Mouse (Mus musculus): Measurements from ENCODE around the gene Znrd1as.
A peak's percentile ranks its signal among the peaks of the same experiment; 100 is the strongest.

Znrd1as gene

GRCm38 (mm10) chr17:36997033-36997735 lies 38.8 kb downstream of the Znrd1as start:
- peak; percentile 52 for DNase-seq

- no peak for DNase-seq
Observed at GRCm38 (mm10) chr17:36998477-36998876, 40.1 kb downstream of the Znrd1as start.

GRCm38 (mm10) chr17:37000863-37001262 lies 42.5 kb downstream of the Znrd1as start, which contains the start of gene Zfp57:
Gene Zfp57 (plus strand): TSS chr17:37001163.
- DNase-seq, result no peak

- peak; percentile 41 for DNase-seq
Observed at GRCm38 (mm10) chr17:37002364-37003330, 44.3 kb downstream of the Znrd1as start.

- DNase-seq, result no peak
Observed at GRCm38 (mm10) chr17:37003366-37003765, 45.0 kb downstream of the Znrd1as start.

GRCm38 (mm10) chr17:37008161-37008560 lies 49.8 kb downstream of the Znrd1as start:
- DNase-seq, result no peak

- DNase-seq, result no peak
Observed at GRCm38 (mm10) chr17:37009460-37010042, 51.2 kb downstream of the Znrd1as start.

GRCm38 (mm10) chr17:37011719-37012118 lies 53.3 kb downstream of the Znrd1as start:
- DNase-seq, result no peak

GRCm38 (mm10) chr17:37012141-37012540 lies 53.7 kb downstream of the Znrd1as start:
- DNase-seq, result no peak

Data from cerebellum, adult 9-11 months (tissue).